Mouse (Mus musculus): ENCODE measurements around the gene Armc10.

DNA sequence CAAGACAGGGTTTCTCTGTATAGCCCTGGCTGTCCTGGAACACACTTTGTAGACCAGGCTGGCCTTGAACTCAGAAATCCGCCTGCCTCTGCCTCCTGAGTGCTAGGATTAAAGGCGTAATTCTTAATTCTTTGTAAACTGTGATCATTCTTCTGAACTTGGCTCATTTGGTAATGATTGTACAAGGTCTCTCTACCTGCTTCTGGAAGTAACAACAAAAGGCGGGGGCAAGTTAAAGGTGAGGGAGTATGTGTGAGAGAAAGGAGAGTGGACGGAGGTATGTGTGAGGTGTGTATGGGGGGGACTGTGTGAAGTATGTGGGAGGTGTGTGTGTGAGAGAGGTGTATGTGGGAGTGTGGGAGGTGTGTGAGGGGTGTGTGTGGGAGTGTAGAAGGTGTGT is 45.7 kb upstream of the Armc10 start:
- TF ChIP-seq POLR2A (IDR thresholded peaks at IDR 0.05; ENCODE audit: low read depth, low read length) (no peak), CTCF (IDR thresholded peaks at IDR 0.05; ENCODE audit: borderline replicate concordance, insufficient read depth, low read length) (no peak)
